Mouse (Mus musculus): ENCODE results near the gene Gimap7. TPM values are rescaled to one million over a fixed set of nuclear protein-coding genes. Genes with fewer than 3 reads are reported as not detected.

Gimap7 gene
- polyA plus RNA-seq, 1 experiment from 2014 or later = 0.07 TPM

GRCm38 (mm10) chr6:48725476-48725875 lies 7.1 kb downstream of the Gimap7 start:
- Histone ChIP-seq H3K4me1 (replicated peaks) (no peaks in the 10 kb centered on the region), H3K27ac (replicated peaks) (no peak overlapping the region), H3K9me3 (replicated peaks) (no peaks in the 10 kb centered on the region), H3K27me3 (no peaks in the 10 kb centered on the region), H3K4me2 (no peak overlapping the region), H3K9ac (no peak overlapping the region), H3K4me3 (replicated peaks) (no peak overlapping the region), H3K36me3 (replicated peaks) (no peaks in the 10 kb centered on the region)
- ATAC-seq (ENCODE audit: insufficient read depth) = no peak
- 9% methylated on average over 1 of the region's 1 CpGs for WGBS (ENCODE audit: insufficient replicate concordance)

- Histone ChIP-seq H3K36me3 (replicated peaks) (no peaks in the 10 kb centered on the region), H3K27ac (replicated peaks) (no peak overlapping the region), H3K4me2 (no peak overlapping the region), H3K9ac (no peak overlapping the region), H3K4me1 (replicated peaks) (no peaks in the 10 kb centered on the region), H3K27me3 (no peaks in the 10 kb centered on the region), H3K4me3 (replicated peaks) (no peak overlapping the region), H3K9me3 (replicated peaks) (no peaks in the 10 kb centered on the region)
- no peak for ATAC-seq (ENCODE audit: insufficient read depth)
- WGBS (ENCODE audit: insufficient replicate concordance) = 61% methylated on average over 5 of the region's 5 CpGs
Observed at GRCm38 (mm10) chr6:48727761-48728160, 9.3 kb downstream of the Gimap7 start.

- Histone ChIP-seq H3K4me3 (replicated peaks) (no peak overlapping the region), H3K9me3 (replicated peaks) (no peaks in the 10 kb centered on the region), H3K9ac (no peak overlapping the region), H3K4me1 (replicated peaks) (no peaks in the 10 kb centered on the region), H3K27me3 (no peaks in the 10 kb centered on the region), H3K36me3 (replicated peaks) (no peaks in the 10 kb centered on the region), H3K27ac (replicated peaks) (no peak overlapping the region), H3K4me2 (no peak overlapping the region)
- no peak for ATAC-seq (ENCODE audit: insufficient read depth)
- 9% methylated on average over 8 of the region's 8 CpGs for WGBS (ENCODE audit: insufficient replicate concordance)
Observed at GRCm38 (mm10) chr6:48732864-48733304, 14.5 kb downstream of the Gimap7 start.

GRCm38 (mm10) chr6:48733660-48734059 lies 15.2 kb downstream of the Gimap7 start:
- no peak overlapping the region for H3K27ac ChIP-seq (replicated peaks)
- no peaks in the 10 kb centered on the region for H3K27me3 ChIP-seq
- no peak overlapping the region for H3K9ac ChIP-seq
- no peaks in the 10 kb centered on the region for H3K9me3 ChIP-seq (replicated peaks)
- H3K4me2 ChIP-seq = no peak overlapping the region
- H3K4me3 ChIP-seq (replicated peaks) = no peak overlapping the region
- no peaks in the 10 kb centered on the region for H3K4me1 ChIP-seq (replicated peaks)
- WGBS (ENCODE audit: insufficient replicate concordance) = 60% methylated on average over 1 of the region's 1 CpGs
- no peaks in the 10 kb centered on the region for H3K36me3 ChIP-seq (replicated peaks)
- no peak for ATAC-seq (ENCODE audit: insufficient read depth)

GRCm38 (mm10) chr6:48737053-48737452 lies 18.6 kb downstream of the Gimap7 start:
- no peaks in the 10 kb centered on the region for H3K9me3 ChIP-seq (replicated peaks)
- ATAC-seq (ENCODE audit: insufficient read depth) = no peak
- WGBS (ENCODE audit: insufficient replicate concordance) = 23% methylated on average over 2 of the region's 2 CpGs

GRCm38 (mm10) chr6:48737688-48738087 lies 19.3 kb downstream of the Gimap7 start:
- H3K4me2 ChIP-seq = no peak overlapping the region
- H3K27me3 ChIP-seq = 0 out of 2 replicates have a peak, but pooled peaks cover 3% of the 10 kb centered on the region
- no peaks in the 10 kb centered on the region for H3K36me3 ChIP-seq (replicated peaks)
- H3K9me3 ChIP-seq (replicated peaks) = no peaks in the 10 kb centered on the region
- no peak overlapping the region for H3K27ac ChIP-seq (replicated peaks)
- 65% methylated on average over 5 of the region's 5 CpGs for WGBS (ENCODE audit: insufficient replicate concordance)
- no peak overlapping the region for H3K9ac ChIP-seq
- no peak overlapping the region for H3K4me3 ChIP-seq (replicated peaks)
- H3K4me1 ChIP-seq (replicated peaks) = peaks cover 18% of the 10 kb centered on the region
- no peak for ATAC-seq (ENCODE audit: insufficient read depth)

More at GRCm38 (mm10) chr6:48737053-48737452, 18.6 kb downstream of the Gimap7 start:
- Histone ChIP-seq H3K9ac (no peak overlapping the region), H3K36me3 (replicated peaks) (no peaks in the 10 kb centered on the region), H3K4me3 (replicated peaks) (no peak overlapping the region), H3K27ac (replicated peaks) (no peak overlapping the region), H3K27me3 (0 out of 2 replicates have a peak, but pooled peaks cover 3% of the 10 kb centered on the region), H3K4me2 (no peak overlapping the region), H3K4me1 (replicated peaks) (peaks cover 13% of the 10 kb centered on the region)

GRCm38 (mm10) chr6:48738961-48739779 lies 20.7 kb downstream of the Gimap7 start, which contains the start of gene Gimap1:
Gimap1 (plus strand) TSS chr6:48739054.
- H3K4me1 ChIP-seq (replicated peaks) = peaks cover 21% of the 10 kb centered on the region
- no peak within 1 kb of the TSS for H3K27ac ChIP-seq (replicated peaks)
- ATAC-seq (ENCODE audit: insufficient read depth) = no peak
- 0 out of 2 replicates have a peak, but pooled peaks cover 3% of the 10 kb centered on the region for H3K27me3 ChIP-seq
- H3K9ac ChIP-seq = no peak within 1 kb of the TSS
- H3K4me3 ChIP-seq (replicated peaks) = peak within 1 kb of the TSS; percentile 29
- H3K4me2 ChIP-seq = peak within 1 kb of the TSS; percentile 32; the same call in 1 of the 2 replicates
- WGBS (ENCODE audit: insufficient replicate concordance) = 11% methylated on average over 15 of the region's 15 CpGs
- H3K36me3 ChIP-seq (replicated peaks) = no peaks in the 10 kb centered on the region
- H3K9me3 ChIP-seq (replicated peaks) = no peaks in the 10 kb centered on the region

- Histone ChIP-seq H3K4me3 (replicated peaks) (no peak overlapping the region), H3K4me2 (no peak overlapping the region), H3K4me1 (replicated peaks) (peaks cover 21% of the 10 kb centered on the region), H3K9ac (no peak overlapping the region), H3K9me3 (replicated peaks) (no peaks in the 10 kb centered on the region), H3K27me3 (0 out of 2 replicates have a peak, but pooled peaks cover 3% of the 10 kb centered on the region), H3K27ac (replicated peaks) (no peak overlapping the region), H3K36me3 (replicated peaks) (no peaks in the 10 kb centered on the region)
- no peak for ATAC-seq (ENCODE audit: insufficient read depth)
- WGBS (ENCODE audit: insufficient replicate concordance) = 35% methylated on average over 3 of the region's 3 CpGs
Observed at GRCm38 (mm10) chr6:48739780-48740055, 21.3 kb downstream of the Gimap7 start.

GRCm38 (mm10) chr6:48740501-48741169 lies 22.2 kb downstream of the Gimap7 start:
- Histone ChIP-seq H3K9ac (no peak overlapping the region), H3K9me3 (replicated peaks) (no peaks in the 10 kb centered on the region), H3K4me2 (no peak overlapping the region), H3K4me3 (replicated peaks) (no peak overlapping the region), H3K36me3 (replicated peaks) (no peaks in the 10 kb centered on the region), H3K27ac (replicated peaks) (0 out of 2 replicates have a peak overlapping the region, but pooled peaks have one; percentile 61), H3K4me1 (replicated peaks) (peaks cover 22% of the 10 kb centered on the region), H3K27me3 (0 out of 2 replicates have a peak, but pooled peaks cover 3% of the 10 kb centered on the region)
- 53% methylated on average over 3 of the region's 3 CpGs for WGBS (ENCODE audit: insufficient replicate concordance)
- ATAC-seq (ENCODE audit: insufficient read depth) = no peak

- H3K4me2 ChIP-seq = no peak overlapping the region
- H3K4me3 ChIP-seq (replicated peaks) = no peak overlapping the region
- 8% methylated on average over 3 of the region's 3 CpGs for WGBS (ENCODE audit: insufficient replicate concordance)
- ATAC-seq (ENCODE audit: insufficient read depth) = no peak
- no peaks in the 10 kb centered on the region for H3K36me3 ChIP-seq (replicated peaks)
- H3K9ac ChIP-seq = no peak overlapping the region
- H3K27ac ChIP-seq (replicated peaks) = peak overlapping the region; percentile 61; the same call in 1 of the 2 replicates
- no peaks in the 10 kb centered on the region for H3K9me3 ChIP-seq (replicated peaks)
- H3K4me1 ChIP-seq (replicated peaks) = peaks cover 29% of the 10 kb centered on the region
- H3K27me3 ChIP-seq = 0 out of 2 replicates have a peak, but pooled peaks cover 3% of the 10 kb centered on the region
Observed at GRCm38 (mm10) chr6:48741273-48741672, 22.9 kb downstream of the Gimap7 start.

GRCm38 (mm10) chr6:48741711-48742206 lies 23.3 kb downstream of the Gimap7 start:
- WGBS (ENCODE audit: insufficient replicate concordance) = 38% methylated on average over 9 of the region's 9 CpGs
- Histone ChIP-seq H3K9ac (no peak overlapping the region), H3K27me3 (0 out of 2 replicates have a peak, but pooled peaks cover 3% of the 10 kb centered on the region), H3K4me3 (replicated peaks) (no peak overlapping the region), H3K4me2 (peak overlapping the region; percentile 57), H3K27ac (replicated peaks) (peak overlapping the region; percentile 61), H3K9me3 (replicated peaks) (no peaks in the 10 kb centered on the region), H3K4me1 (replicated peaks) (peaks cover 29% of the 10 kb centered on the region), H3K36me3 (replicated peaks) (no peaks in the 10 kb centered on the region)
- ATAC-seq (ENCODE audit: insufficient read depth) = peak; percentile 35; the same call in 1 of the 2 replicates

Measured in liver, embryonic 15.5 days (tissue).